Mouse (Mus musculus) CH12.LX (cell line): ENCODE data around the gene Itga2b. TPM values are rescaled to one million over a fixed set of nuclear protein-coding genes. Genes with fewer than 3 reads are reported as not detected.

Source experiments
- DNase-seq: peaks from one replicate; pipeline ENCODE4 v3.0.0-alpha.2; 2013; ENCODE audit errors: extremely low read depth
- H3K27ac ChIP-seq: 2 replicates; pipeline ENCODE4 v1.5.1; 2012; ENCODE audit warnings: low read depth, mild to moderate bottlenecking, control low read depth, moderate library complexity; ENCODE audit not compliant: insufficient read depth
- H3K27me3 ChIP-seq: replicated peaks from 2 replicates; pipeline ENCODE3; 2012; ENCODE audit warnings: inconsistent platforms
- H3K36me3 ChIP-seq, 2 experiments: replicated peaks in 1 of 2; 2 replicates each; pipeline versions ENCODE3 to v1.6.1; 2012; ENCODE audit warnings: inconsistent platforms in 1 of 2, low read length in 1 of 2, mild to moderate bottlenecking in 1 of 2, mixed read lengths in 1 of 2, moderate library complexity in 1 of 2; ENCODE audit not compliant: control insufficient read depth in 1 of 2, insufficient read depth in 1 of 2
- H3K4me1 ChIP-seq, 2 experiments: 2 replicates each; pipeline ENCODE4 v1.6.1; 2012; ENCODE audit warnings: inconsistent platforms in 1 of 2, moderate library complexity in 1 of 2; ENCODE audit not compliant: insufficient read depth in 2 of 2, control insufficient read depth in 1 of 2
- H3K4me2 ChIP-seq: 2 replicates; pipeline ENCODE4 v1.6.1; 2012; ENCODE audit warnings: low read depth, mild to moderate bottlenecking, control low read depth; ENCODE audit not compliant: poor library complexity, insufficient read depth, severe bottlenecking
- H3K4me3 ChIP-seq, 3 experiments: fragments of 150-350 bp in 1 of 3; sonication (generic) in 1 of 3; replicated peaks in 1 of 3; 2 replicates each; pipeline versions ENCODE3 to v1.5.1; 2011 to 2012; ENCODE audit warnings: low read depth in 2 of 3, low read length in 2 of 3, mild to moderate bottlenecking in 2 of 3, moderate library complexity in 2 of 3, control low read depth in 1 of 3, improper control_type of control experiment in 1 of 3, inconsistent platforms in 1 of 3, mixed read lengths in 1 of 3; ENCODE audit not compliant: poor library complexity in 1 of 3
- H3K79me2 ChIP-seq: replicated peaks from 2 replicates; pipeline ENCODE4 v1.6.1; 2012; ENCODE audit warnings: mild to moderate bottlenecking, moderate library complexity; ENCODE audit not compliant: control insufficient read depth, poor library complexity, insufficient read depth, severe bottlenecking; ENCODE audit errors: extremely low read depth
- H3K9ac ChIP-seq: 2 replicates; pipeline ENCODE4 v1.6.1; 2012; ENCODE audit warnings: low read depth, mild to moderate bottlenecking, control low read depth, moderate library complexity; ENCODE audit not compliant: insufficient read depth
- H3K9me3 ChIP-seq: replicated peaks from 2 replicates; pipeline ENCODE3; 2012; ENCODE audit warnings: low read length, inconsistent platforms, mixed read lengths
- EP300 ChIP-seq: IDR thresholded peaks from 2 replicates; pipeline ENCODE4 v1.6.1; 2011; ENCODE audit warnings: low read length, improper control_type of control experiment
- ETS1 ChIP-seq: conservative IDR thresholded peaks from 2 replicates; pipeline ENCODE4 v1.6.1; 2012; ENCODE audit warnings: low read depth, mild to moderate bottlenecking, inconsistent platforms, low read length, improper control_type of control experiment, moderate library complexity
- GABPA ChIP-seq: IDR thresholded peaks from 2 replicates; pipeline ENCODE4 v1.6.1; 2012; ENCODE audit warnings: low read depth, low read length, improper control_type of control experiment, inconsistent platforms; ENCODE audit not compliant: insufficient replicate concordance
- HCFC1 ChIP-seq: IDR thresholded peaks from 2 replicates; pipeline ENCODE4 v1.6.1; 2012; ENCODE audit warnings: low read depth, mild to moderate bottlenecking, inconsistent platforms, low read length, improper control_type of control experiment
- IRF4 ChIP-seq: IDR thresholded peaks from 2 replicates; pipeline ENCODE4 v1.6.1; 2014; ENCODE audit warnings: low read depth, mild to moderate bottlenecking, inconsistent platforms, low read length, improper control_type of control experiment
- JUN ChIP-seq: IDR thresholded peaks from 2 replicates; pipeline ENCODE4 v1.6.1; 2011; ENCODE audit warnings: low read depth, mild to moderate bottlenecking, low read length, improper control_type of control experiment, moderate library complexity; ENCODE audit not compliant: insufficient read depth
- JUND ChIP-seq: conservative IDR thresholded peaks from 2 replicates; pipeline ENCODE4 v1.6.1; 2011; ENCODE audit warnings: low read depth, low read length, improper control_type of control experiment
- KAT2A ChIP-seq: IDR thresholded peaks from 2 replicates; pipeline ENCODE4 v1.6.1; 2012; ENCODE audit warnings: low read length, improper control_type of control experiment, inconsistent platforms; ENCODE audit not compliant: insufficient replicate concordance
- MAX ChIP-seq: IDR thresholded peaks from 2 replicates; pipeline ENCODE4 v1.6.1; 2011; ENCODE audit warnings: low read length, improper control_type of control experiment
- MAZ ChIP-seq: IDR thresholded peaks from 2 replicates; pipeline ENCODE4 v1.6.1; 2012; ENCODE audit warnings: low read depth, mild to moderate bottlenecking, inconsistent platforms, low read length, improper control_type of control experiment, moderate library complexity
- MXI1 ChIP-seq: IDR thresholded peaks from 2 replicates; pipeline ENCODE4 v1.6.1; 2011; ENCODE audit warnings: mild to moderate bottlenecking, low read depth, low read length, improper control_type of control experiment
- MYC ChIP-seq: IDR thresholded peaks from 2 replicates; pipeline ENCODE4 v1.6.1; 2011; ENCODE audit warnings: low read depth, mild to moderate bottlenecking, improper control_type of control experiment, low read length
- NRF1 ChIP-seq: IDR thresholded peaks from 2 replicates; pipeline ENCODE4 v1.6.1; 2014; ENCODE audit warnings: low read depth, mild to moderate bottlenecking, inconsistent platforms, low read length, improper control_type of control experiment, moderate library complexity
- PAX5 ChIP-seq: IDR thresholded peaks from 2 replicates; pipeline ENCODE4 v1.6.1; 2012; ENCODE audit warnings: low read length, inconsistent platforms, mixed read lengths
- POLR2A ChIP-seq: IDR thresholded peaks from 2 replicates; pipeline ENCODE4 v1.6.1; 2011; ENCODE audit warnings: low read depth, mild to moderate bottlenecking, improper control_type of control experiment, low read length
- POLR2AphosphoS2 ChIP-seq: IDR thresholded peaks from 2 replicates; pipeline ENCODE4 v1.6.1; 2011; ENCODE audit warnings: low read depth, low read length, improper control_type of control experiment
- RAD21 ChIP-seq: IDR thresholded peaks from 2 replicates; pipeline ENCODE4 v1.6.1; 2011; ENCODE audit warnings: low read depth, mild to moderate bottlenecking, low read length, improper control_type of control experiment, moderate library complexity
- RCOR1 ChIP-seq: conservative IDR thresholded peaks from 2 replicates; pipeline ENCODE4 v1.6.1; 2012; ENCODE audit warnings: low read depth, mild to moderate bottlenecking, inconsistent platforms, low read length, improper control_type of control experiment
- SMC3 ChIP-seq: IDR thresholded peaks from 2 replicates; pipeline ENCODE4 v1.6.1; 2011; ENCODE audit warnings: low read depth, low read length, improper control_type of control experiment
- TCF12 ChIP-seq: IDR thresholded peaks from 2 replicates; pipeline ENCODE4 v1.6.1; 2014; ENCODE audit warnings: low read depth, mild to moderate bottlenecking, inconsistent platforms, low read length, improper control_type of control experiment
- UBTF ChIP-seq: IDR thresholded peaks from 2 replicates; pipeline ENCODE4 v1.6.1; 2012; ENCODE audit warnings: low read depth, mild to moderate bottlenecking, inconsistent platforms, low read length, improper control_type of control experiment, moderate library complexity
- USF1 ChIP-seq: IDR thresholded peaks from 2 replicates; pipeline ENCODE4 v1.6.1; 2014; ENCODE audit warnings: low read depth, mild to moderate bottlenecking, inconsistent platforms, low read length, improper control_type of control experiment
- ZKSCAN1 ChIP-seq: IDR thresholded peaks from 2 replicates; pipeline ENCODE4 v1.6.1; 2012; ENCODE audit warnings: low read depth, inconsistent platforms, low read length, improper control_type of control experiment, borderline replicate concordance
- ZNF384 ChIP-seq: IDR thresholded peaks from 2 replicates; pipeline ENCODE4 v1.6.1; 2012; ENCODE audit warnings: low read depth, low read length, improper control_type of control experiment, inconsistent platforms
- dilution Hi-C: fragments of 300-500 bp; cut with MboI; formaldehyde crosslinking; loops from 2 replicates; pipeline ENCODE4 v1.14.3; 2020; ENCODE audit warnings: low sequenced_read_pairs; ENCODE audit not compliant: extremely low pct_unique_long_range_greater_than_20kb, extremely low pct_ligation_motif_present
- in situ Hi-C: fragments of 300-500 bp; cut with MboI; formaldehyde crosslinking; loops from 3 replicates; pipeline ENCODE4 v1.14.3; 2019; ENCODE audit warnings: low sequenced_read_pairs, low pct_ligation_motif_present, low pct_unique_long_range_greater_than_20kb, mixed read lengths
- polyA plus RNA-seq: library from polyadenylated mRNA; unstranded; fragments of >175 nt; gene quantifications from 2 replicates; pipeline ENCODE4 v1.2.1, GENCODE M21; 2012; ENCODE audit warnings: low read depth; ENCODE audit not compliant: insufficient read length
- total RNA-seq, 2 experiments: library from RNA; depleted of rRNA; stranded (reverse); fragments of 300-350 nt in 1 of 2; fragments of >200 nt in 1 of 2; gene quantifications; 2 replicates each; pipeline ENCODE4 v1.2.3; 2012 to 2014

The Itga2b gene
- total and polyA plus RNA-seq, 3 experiments, result 0.95 to 3.6 (median 3.0) TPM

- peaks cover 30 to 65% of the 10 kb centered on the region in 2 experiments for H3K36me3 ChIP-seq
Observed at GRCm38 (mm10) chr11:102475027-102475426, 5.1 kb upstream of the Itga2b start.

GRCm38 (mm10) chr11:102467041-102467631 is 2.8 kb downstream of the Itga2b start:
- H3K9ac ChIP-seq, result peak overlapping the region; percentile 11; the same call in 1 of the 2 replicates
- H3K4me3 ChIP-seq, result peak overlapping the region; percentile 7 to 35 (median 27)
- TF ChIP-seq NRF1 (0 out of 2 replicates have a peak, but pooled peaks have one; percentile 9), JUND (no peak), JUN (peak; percentile 22; the same call in 1 of the 2 replicates), POLR2A (peak; percentile 48), UBTF (no peak), HCFC1 (no peak), ZKSCAN1 (no peak), IRF4 (no peak), RCOR1 (no peak), KAT2A (no peak), ZNF384 (no peak), TCF12 (no peak)
- TF ChIP-seq, all 38 proteins: peak for 3
- no peaks in the 10 kb centered on the region for H3K9me3 ChIP-seq
- dilution Hi-C loops (no loop called here), in situ Hi-C loops (no loop called here)
- no peak overlapping the region for H3K27ac ChIP-seq
- DNase-seq, result peak; percentile 89
- no peaks in the 10 kb centered on the region for H3K79me2 ChIP-seq
- H3K4me2 ChIP-seq, result peak overlapping the region; percentile 53
- peaks cover 41% of the 10 kb centered on the region for H3K27me3 ChIP-seq
- H3K36me3 ChIP-seq, result peaks cover 0 to 8% of the 10 kb centered on the region in 2 experiments
- H3K4me1 ChIP-seq, result peaks cover 13 to 26% of the 10 kb centered on the region in 2 experiments

More at GRCm38 (mm10) chr11:102475027-102475426, 5.1 kb upstream of the Itga2b start:
- H3K79me2 ChIP-seq, result no peaks in the 10 kb centered on the region
- TF ChIP-seq MXI1 (no peak), PAX5 (no peak), ETS1 (no peak), MAX (no peak), GABPA (no peak), ZNF384 (no peak), JUN (no peak), SMC3 (no peak), USF1 (no peak), JUND (no peak), MYC (no peak), RCOR1 (no peak), POLR2AphosphoS2 (no peak), HCFC1 (no peak), RAD21 (no peak), EP300 (no peak), MAZ (no peak), NRF1 (no peak)
- H3K9me3 ChIP-seq, result no peaks in the 10 kb centered on the region
- H3K27ac ChIP-seq, result no peak overlapping the region
- no peak overlapping the region for H3K4me2 ChIP-seq
- H3K4me1 ChIP-seq, result peaks cover 2 to 3% of the 10 kb centered on the region in 2 experiments
- dilution Hi-C loops (no loop called here), in situ Hi-C loops (no loop called here)
- no peak for DNase-seq
- no peaks in the 10 kb centered on the region for H3K27me3 ChIP-seq
- H3K9ac ChIP-seq, result no peak overlapping the region
- no peak overlapping the region for H3K4me3 ChIP-seq
